Comparison of ENCODE assay signal across 18 mouse cellular contexts in the genomic region with DNA sequence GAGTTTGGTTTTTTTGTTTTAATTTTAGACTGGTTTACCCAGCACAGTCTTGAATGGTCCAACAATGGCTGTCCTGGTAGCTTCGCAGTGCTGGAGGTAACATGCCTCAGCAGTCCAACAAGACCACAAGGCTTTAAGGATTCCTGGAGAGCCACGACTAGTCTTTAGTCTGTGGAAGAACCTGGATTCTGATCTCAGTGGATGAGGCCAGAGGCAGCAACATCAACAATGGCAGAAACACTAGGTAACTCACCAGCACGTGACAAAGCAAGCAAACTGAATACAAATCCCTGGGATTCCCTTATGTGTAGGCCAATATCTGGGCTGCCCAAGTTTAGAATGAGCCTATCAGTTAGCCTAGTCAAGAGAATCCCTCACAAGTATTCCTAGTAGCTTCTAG. TPM values are rescaled to one million over a fixed set of nuclear protein-coding genes. Genes with fewer than 3 reads are reported as not detected.
DNase-seq lines count a peak whose midpoint lies in the region; ATAC-seq and TF ChIP-seq lines count a peak whose summit lies in the region.
"Had no signal": no experiment of that assay in that cellular context is flagged by ENCODE, and none has a peak within 500 bp of the region (broad histone marks: within the 10 kb centered on the region; RNA-seq: fewer than 3 reads in every experiment).

No protein-coding gene starts in this region.

- H3K9ac ChIP-seq in hindbrain, embryonic 13.5 days = no peak overlapping the region
- no peak overlapping the region for H3K9ac ChIP-seq in hindbrain, embryonic 12.5 days
- H3K9ac ChIP-seq in midbrain, embryonic 11.5 days (ENCODE audit: low read length) = no peak overlapping the region
- no peak overlapping the region for H3K9ac ChIP-seq in midbrain, postnatal 0 days (replicated peaks; ENCODE audit: low read length, poor library complexity, severe bottlenecking)
- no peak overlapping the region for H3K9ac ChIP-seq in hindbrain, embryonic 15.5 days
- H3K9ac ChIP-seq: embryonic facial prominence, embryonic 12.5 days had no signal

- H3K4me1 ChIP-seq in hindbrain, embryonic 13.5 days (replicated peaks) = peaks cover 28% of the 10 kb centered on the region
- H3K4me1 ChIP-seq in hindbrain, embryonic 12.5 days = peaks cover 9% of the 10 kb centered on the region
- H3K4me1 ChIP-seq in midbrain, embryonic 11.5 days (ENCODE audit: control insufficient read depth, insufficient read depth, low read length) = peaks cover 7% of the 10 kb centered on the region; the same call in 1 of the 2 replicates
- no peaks in the 10 kb centered on the region for H3K4me1 ChIP-seq in midbrain, postnatal 0 days (ENCODE audit: insufficient read depth, low read length)
- H3K4me1 ChIP-seq in hindbrain, embryonic 15.5 days (replicated peaks) = peaks cover 20% of the 10 kb centered on the region

- no peak for ATAC-seq in hindbrain, embryonic 13.5 days (ENCODE audit: low FRiP score)
- ATAC-seq in hindbrain, embryonic 12.5 days (ENCODE audit: low FRiP score) = no peak
- no peak for ATAC-seq in midbrain, embryonic 11.5 days (ENCODE audit: low FRiP score)
- no peak for ATAC-seq in midbrain, postnatal 0 days (ENCODE audit: low FRiP score)
- no peak for ATAC-seq in hindbrain, embryonic 15.5 days (ENCODE audit: low FRiP score, low read depth)
- ATAC-seq: intestine, postnatal 0 days had no signal

- DNase-seq in midbrain, embryonic 11.5 days (ENCODE audit: low spot score, missing footprints) = peak; percentile 81
- no peak for DNase-seq in midbrain, postnatal 0 days (ENCODE audit: low spot score)
- DNase-seq in splenic B cell, adult 2 months (ENCODE audit: low read depth, low spot score) = peak; percentile 8
- no peak for DNase-seq in embryo, embryonic 10 days (ENCODE audit: low spot score)
- DNase-seq: adrenal gland, postnatal 14 days; gastrocnemius, postnatal 14 days; layer of hippocampus, postnatal 36 days; lung, adult 2 months; thymus, adult 2 months had no signal

- TF ChIP-seq CTCF in midbrain, postnatal 0 days (IDR thresholded peaks at IDR 0.05) = no peak

- WGBS in hindbrain, embryonic 13.5 days = 84% methylated on average over 3 of the region's 3 CpGs
- 66% methylated on average over 3 of the region's 3 CpGs for WGBS in hindbrain, embryonic 12.5 days
- 65% methylated on average over 3 of the region's 3 CpGs for WGBS in midbrain, embryonic 11.5 days
- 69% methylated on average over 3 of the region's 3 CpGs for WGBS in midbrain, postnatal 0 days
- 87% methylated on average over 3 of the region's 3 CpGs for WGBS in hindbrain, embryonic 15.5 days

- no peaks in the 10 kb centered on the region for H3K27me3 ChIP-seq in hindbrain, embryonic 13.5 days
- no peaks in the 10 kb centered on the region for H3K27me3 ChIP-seq in hindbrain, embryonic 12.5 days
- H3K27me3 ChIP-seq in midbrain, embryonic 11.5 days (ENCODE audit: control insufficient read depth, insufficient read depth, low read length) = no peaks in the 10 kb centered on the region
- H3K27me3 ChIP-seq in midbrain, postnatal 0 days (ENCODE audit: insufficient read depth, low read length) = no peaks in the 10 kb centered on the region
- H3K27me3 ChIP-seq in hindbrain, embryonic 15.5 days = no peaks in the 10 kb centered on the region
- H3K27me3 ChIP-seq in splenic B cell, adult 2 months (ENCODE audit: control insufficient read depth, insufficient read depth, low read length, poor library complexity, severe bottlenecking) = no peaks in the 10 kb centered on the region
- H3K27me3 ChIP-seq: embryonic facial prominence, embryonic 12.5 days; forebrain, embryonic 13.5 days; limb, embryonic 15.5 days; megakaryocyte, embryonic 14.5 days had no signal

- H3K27ac ChIP-seq in hindbrain, embryonic 13.5 days = peak overlapping the region; percentile 96
- H3K27ac ChIP-seq in hindbrain, embryonic 12.5 days = no peak overlapping the region
- H3K27ac ChIP-seq in midbrain, embryonic 11.5 days (ENCODE audit: low read depth, low read length) = no peak overlapping the region
- no peak overlapping the region for H3K27ac ChIP-seq in midbrain, postnatal 0 days (ENCODE audit: low read depth, low read length)
- H3K27ac ChIP-seq in hindbrain, embryonic 15.5 days (replicated peaks) = peak overlapping the region; percentile 96
- H3K27ac ChIP-seq: embryonic facial prominence, embryonic 12.5 days; limb, embryonic 15.5 days had no signal

- H3K4me3 ChIP-seq in hindbrain, embryonic 13.5 days = no peak overlapping the region
- H3K4me3 ChIP-seq in hindbrain, embryonic 12.5 days = no peak overlapping the region
- no peak overlapping the region for H3K4me3 ChIP-seq in midbrain, embryonic 11.5 days (ENCODE audit: low read depth, low read length)
- no peak overlapping the region for H3K4me3 ChIP-seq in midbrain, postnatal 0 days (ENCODE audit: low read depth, low read length)
- no peak overlapping the region for H3K4me3 ChIP-seq in hindbrain, embryonic 15.5 days

- peak overlapping the region; percentile 63; the same call in 1 of the 2 replicates for H3K4me2 ChIP-seq in hindbrain, embryonic 13.5 days
- H3K4me2 ChIP-seq in hindbrain, embryonic 12.5 days (replicated peaks) = no peak overlapping the region
- H3K4me2 ChIP-seq in midbrain, embryonic 11.5 days = no peak overlapping the region
- no peak overlapping the region for H3K4me2 ChIP-seq in midbrain, postnatal 0 days (ENCODE audit: low read depth, low read length, poor library complexity, severe bottlenecking)
- H3K4me2 ChIP-seq in hindbrain, embryonic 15.5 days = peak overlapping the region; percentile 83; the same call in 1 of the 2 replicates

- H3K36me3 ChIP-seq in hindbrain, embryonic 13.5 days = no peaks in the 10 kb centered on the region; the same call in 1 of the 2 replicates
- H3K36me3 ChIP-seq in hindbrain, embryonic 12.5 days = no peaks in the 10 kb centered on the region
- no peaks in the 10 kb centered on the region for H3K36me3 ChIP-seq in midbrain, embryonic 11.5 days (ENCODE audit: control insufficient read depth, insufficient read depth, low read length)
- no peaks in the 10 kb centered on the region for H3K36me3 ChIP-seq in midbrain, postnatal 0 days (ENCODE audit: insufficient read depth, low read length)
- H3K36me3 ChIP-seq in hindbrain, embryonic 15.5 days = no peaks in the 10 kb centered on the region
- H3K36me3 ChIP-seq in splenic B cell, adult 2 months (ENCODE audit: control insufficient read depth, insufficient read depth, low read length, poor library complexity, severe bottlenecking) = no peaks in the 10 kb centered on the region
- H3K36me3 ChIP-seq: limb, embryonic 15.5 days had no signal

- H3K9me3 ChIP-seq in hindbrain, embryonic 13.5 days = no peaks in the 10 kb centered on the region
- H3K9me3 ChIP-seq in hindbrain, embryonic 12.5 days (replicated peaks) = no peaks in the 10 kb centered on the region
- no peaks in the 10 kb centered on the region for H3K9me3 ChIP-seq in midbrain, embryonic 11.5 days (ENCODE audit: control insufficient read depth, low read length)
- no peaks in the 10 kb centered on the region for H3K9me3 ChIP-seq in midbrain, postnatal 0 days (ENCODE audit: low read length)
- no peaks in the 10 kb centered on the region for H3K9me3 ChIP-seq in hindbrain, embryonic 15.5 days
- H3K9me3 ChIP-seq: embryonic facial prominence, embryonic 12.5 days; forebrain, embryonic 13.5 days; G1E; limb, embryonic 15.5 days; megakaryocyte, embryonic 14.5 days had no signal

RNA-seq across cellular contexts. Expression of gene Atad1, which starts 26.1 kb away (rescaled TPM):
- 125 TPM in 2 replicates for polyA plus RNA-seq in hindbrain, embryonic 13.5 days (2015; fragmentation: Nextera tagmentation; extraction: Ambion mirVana)
- 98.6 and 102 TPM in 2 replicates for polyA plus RNA-seq in hindbrain, embryonic 12.5 days (2016; fragmentation: Nextera tagmentation; extraction: Ambion mirVana)
- 110 and 114 TPM in 2 replicates for polyA plus RNA-seq in midbrain, embryonic 11.5 days (2014; fragmentation: Nextera tagmentation; extraction: Ambion mirVana)
- 89.3 and 147 TPM in 2 replicates for total RNA-seq in midbrain, postnatal 0 days (2014; rRNA removed)
- polyA plus RNA-seq in midbrain, postnatal 0 days (2015; fragmentation: Nextera tagmentation; extraction: Ambion mirVana) = 107 and 108 TPM in 2 replicates
- 109 and 112 TPM in 2 replicates for polyA plus RNA-seq in hindbrain, embryonic 15.5 days (2015; fragmentation: Nextera tagmentation; extraction: Ambion mirVana)

RNA-seq across cellular contexts. Expression of gene Pten, which starts 43.8 kb away (rescaled TPM):
- polyA plus RNA-seq in hindbrain, embryonic 13.5 days (2015; fragmentation: Nextera tagmentation; extraction: Ambion mirVana) = 11.1 and 12.4 TPM in 2 replicates
- polyA plus RNA-seq in hindbrain, embryonic 12.5 days (2016; fragmentation: Nextera tagmentation; extraction: Ambion mirVana) = 14.1 and 15.7 TPM in 2 replicates
- 9.1 and 9.4 TPM in 2 replicates for polyA plus RNA-seq in midbrain, embryonic 11.5 days (2014; fragmentation: Nextera tagmentation; extraction: Ambion mirVana)
- 117 and 171 TPM in 2 replicates for total RNA-seq in midbrain, postnatal 0 days (2014; rRNA removed)
- polyA plus RNA-seq in midbrain, postnatal 0 days (2015; fragmentation: Nextera tagmentation; extraction: Ambion mirVana) = 12.6 and 14.0 TPM in 2 replicates
- polyA plus RNA-seq in hindbrain, embryonic 15.5 days (2015; fragmentation: Nextera tagmentation; extraction: Ambion mirVana) = 10.6 and 13.5 TPM in 2 replicates

Comparison
In these comparisons a context has a peak if more than half of its experiments do, and no peak if none do; other contexts are left out.
1. H3K27ac ChIP-seq: peak in hindbrain, embryonic 13.5 days (single experiment) and hindbrain, embryonic 15.5 days (single experiment); none in hindbrain, embryonic 12.5 days (single experiment), midbrain, embryonic 11.5 days (single experiment) and midbrain, postnatal 0 days (single experiment).
2. H3K4me2 ChIP-seq: peak in hindbrain, embryonic 13.5 days (single experiment) and hindbrain, embryonic 15.5 days (single experiment); none in hindbrain, embryonic 12.5 days (single experiment), midbrain, embryonic 11.5 days (single experiment) and midbrain, postnatal 0 days (single experiment).
3. DNase-seq: peak in midbrain, embryonic 11.5 days (single experiment) and splenic B cell, adult 2 months (single experiment); none in midbrain, postnatal 0 days (single experiment) and embryo, embryonic 10 days (single experiment).